Mouse (Mus musculus) naive thymus-derived CD4-positive, alpha-beta T cell, adult 5 months (primary cell): ENCODE data around the gene Tekt2. TPM values are rescaled to one million over a fixed set of nuclear protein-coding genes. Genes with fewer than 3 reads are reported as not detected.

Experiments used
- polyA plus RNA-seq: library from polyadenylated mRNA; unstranded; fragments of 100-300 nt; shearing (Covaris generic); gene quantifications from one replicate; pipeline ENCODE4 v1.2.1, GENCODE M21; 2017

The Tekt2 gene
- not detected for polyA plus RNA-seq

DNA sequence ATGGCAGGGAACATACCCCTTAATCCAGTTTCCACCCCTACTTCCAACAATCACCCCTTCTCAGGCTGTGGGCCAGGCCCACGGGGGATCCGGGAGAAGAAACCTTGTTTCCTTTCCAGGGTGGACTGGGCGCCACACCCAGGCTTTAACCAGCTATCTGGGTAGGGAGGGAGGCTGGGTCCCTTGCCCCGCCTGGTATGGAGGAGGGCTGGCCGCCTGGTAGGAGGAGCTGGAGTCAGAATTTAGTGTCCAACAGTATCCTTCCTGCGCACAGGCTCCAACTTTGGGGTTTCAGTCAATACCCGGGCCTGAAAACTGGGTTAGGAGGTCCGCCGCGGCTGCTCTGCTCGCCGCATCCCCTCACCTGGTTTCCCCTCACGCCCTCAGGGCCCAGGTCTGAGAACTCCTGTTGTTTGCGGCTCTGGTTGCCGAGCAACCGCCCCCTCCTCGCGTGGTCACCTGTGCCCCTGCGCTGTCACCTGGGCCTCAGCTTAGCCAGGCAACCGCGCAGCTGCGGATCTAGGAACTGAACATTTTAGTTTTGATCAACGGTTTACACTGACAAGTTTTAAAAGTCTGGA lies at the start of gene Tekt2:
Gene Tekt2, minus strand, starts transcription at position 408 of the 581 bp plus-strand sequence.

GRCm38 (mm10) chr4:126321111-126321853 lies 4.2 kb downstream of the Tekt2 start, which contains the start of gene Adprhl2:
Adprhl2 (minus strand) TSS chr4:126321703.

GRCm38 (mm10) chr4:126286492-126286891 lies 39.0 kb downstream of the Tekt2 start, which contains the start of gene Col8a2:
Col8a2 (plus strand) TSS chr4:126286793.

Other genes starting within 250 kb of the Tekt2 start
- gene Lsm10, start 229.1 kb downstream of the Tekt2 start, polyA plus RNA-seq: 16.6 TPM
- 42.3 TPM for gene Stk40, start 221.7 kb downstream of the Tekt2 start, polyA plus RNA-seq
- gene Eva1b, start 177.9 kb downstream of the Tekt2 start, polyA plus RNA-seq: 20.7 TPM
- 0.91 TPM for gene Sh3d21, start 162.2 kb downstream of the Tekt2 start, polyA plus RNA-seq
- gene Thrap3, start 122.9 kb downstream of the Tekt2 start, polyA plus RNA-seq: 335 TPM
- gene Map7d1, start 69.3 kb downstream of the Tekt2 start, polyA plus RNA-seq: 38.1 TPM
- gene Trappc3, start 63.4 kb downstream of the Tekt2 start, polyA plus RNA-seq: 66.7 TPM
- gene Col8a2, start 38.9 kb downstream of the Tekt2 start, polyA plus RNA-seq: not detected
- 68.9 TPM for gene Adprhl2, start 4.0 kb downstream of the Tekt2 start, polyA plus RNA-seq
- 33.4 TPM for gene Ago3, start 103.9 kb upstream of the Tekt2 start, polyA plus RNA-seq
- 4.7 TPM for gene Ago1, start 142.9 kb upstream of the Tekt2 start, polyA plus RNA-seq
- not detected for gene Ago4, start 207.8 kb upstream of the Tekt2 start, polyA plus RNA-seq
- gene Clspn, start 231.2 kb upstream of the Tekt2 start, polyA plus RNA-seq: 1.7 TPM